Mouse (Mus musculus): Measurements from ENCODE around the gene Btbd35f27.
"Not testable (repeated sequence)": the region's sequence is repeated elsewhere in the genome, so short reads cannot be mapped to it uniquely, and the experiment has no call there.

Gene Btbd35f27

GRCm38 (mm10) chrX:4951835-4952234 is at the start of gene Btbd35f27:
TSS of gene Btbd35f27 (plus strand) at chrX:4952135.
- not testable (repeated sequence) for DNase-seq
